Mouse (Mus musculus): ENCODE results near the gene Psma5.

Psma5 gene

DNA sequence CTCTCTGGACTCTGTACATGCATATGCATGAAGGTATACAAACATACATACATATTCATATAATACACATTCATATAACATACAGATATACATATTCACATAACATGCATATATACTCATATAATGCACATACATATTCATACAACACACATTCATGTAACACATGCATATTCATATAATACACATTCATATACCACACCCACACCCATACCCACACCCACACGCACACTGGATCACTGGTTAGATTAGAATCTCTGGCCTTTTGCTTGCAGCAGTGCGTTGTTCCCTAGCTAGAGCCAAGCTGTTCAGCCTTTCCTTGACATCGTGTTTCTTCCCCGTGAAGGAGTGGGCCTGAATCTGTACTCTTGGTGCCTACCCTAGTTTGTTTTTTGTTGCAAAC is 48.0 kb downstream of the Psma5 start:
- DNase-seq (ENCODE audit: low read depth, low spot score): no peak

DNA sequence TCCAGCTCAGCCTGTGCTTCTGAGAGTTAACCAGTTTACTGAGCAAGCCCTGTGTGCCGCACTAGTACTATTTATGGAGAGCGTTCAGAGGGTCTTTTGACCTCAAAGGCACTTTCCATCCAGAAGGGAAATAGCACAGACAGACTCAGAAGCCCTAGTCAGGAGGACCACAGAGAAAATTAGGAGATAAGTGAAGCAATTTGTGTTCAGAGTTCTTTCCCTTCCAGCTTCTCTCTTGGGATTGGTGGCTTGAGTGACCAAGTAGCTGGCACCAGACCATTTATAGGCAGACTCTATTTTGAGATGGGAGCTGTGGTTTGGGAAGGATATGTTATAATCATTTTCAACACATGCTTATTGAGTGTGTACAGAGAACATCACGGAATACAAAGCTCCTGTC is 49.7 kb downstream of the Psma5 start:
- DNase-seq (ENCODE audit: low read depth, low spot score): no peak

DNA sequence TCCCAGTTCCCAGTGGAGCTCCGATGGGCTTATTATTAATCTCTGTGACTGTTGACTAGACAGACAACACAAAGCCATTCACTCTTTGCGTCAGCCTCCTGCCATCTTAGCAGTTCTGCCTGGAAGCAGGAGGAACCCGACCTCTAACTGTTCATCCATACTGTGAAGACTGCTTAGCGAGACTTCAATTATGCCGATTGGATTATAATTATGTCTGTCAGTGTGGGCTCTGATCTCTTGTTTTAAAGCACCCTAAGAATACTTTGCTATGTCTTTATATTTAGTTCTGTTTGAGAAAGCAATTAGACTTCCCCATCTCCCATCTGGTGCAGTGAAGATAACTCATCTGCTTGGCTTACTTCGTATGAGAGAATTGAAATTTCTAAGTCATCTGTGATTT is 50.8 kb downstream of the Psma5 start:
- DNase-seq (ENCODE audit: low read depth, low spot score): no peak

DNA sequence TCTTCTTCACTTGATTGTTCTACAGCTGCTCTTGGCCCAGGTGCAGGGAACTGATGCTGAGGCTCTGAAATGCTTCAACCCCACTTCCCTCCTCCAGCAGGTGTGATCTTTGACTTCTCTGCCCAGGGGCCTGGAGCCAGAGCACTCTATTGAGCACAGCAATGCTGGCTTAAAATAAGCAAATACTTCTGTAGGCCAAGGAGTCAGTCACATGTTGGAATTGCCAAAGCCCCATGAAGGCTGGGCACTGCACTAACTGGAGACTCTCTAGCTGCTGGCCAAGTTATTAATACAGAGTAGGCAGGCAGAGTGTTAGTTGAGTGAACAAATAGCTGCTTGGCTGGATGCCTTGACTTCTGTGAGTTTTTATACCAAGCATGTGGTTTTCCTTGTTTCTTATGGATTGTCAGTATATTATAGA is 54.2 kb downstream of the Psma5 start:
- DNase-seq (ENCODE audit: low read depth, low spot score): no peak

DNA sequence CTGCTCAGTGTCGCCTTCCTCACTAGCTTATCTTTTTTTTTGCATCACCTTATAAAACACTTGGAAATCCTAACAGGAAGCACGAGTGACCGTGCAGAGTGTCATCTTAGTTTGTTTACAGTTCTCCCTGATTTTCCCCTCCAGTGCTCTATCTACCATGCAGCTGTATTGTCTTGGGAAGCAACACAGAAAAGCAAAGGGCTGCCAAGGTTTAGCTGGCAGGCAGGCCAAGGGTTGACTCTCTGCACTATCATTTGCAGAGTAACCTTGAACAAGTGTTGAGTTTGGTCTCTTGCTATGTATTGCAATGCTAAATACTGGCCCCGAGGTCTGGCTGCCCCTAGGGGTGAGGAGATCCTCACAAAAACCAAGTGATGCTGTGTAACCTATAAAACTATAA is 55.0 kb downstream of the Psma5 start:
- DNase-seq (ENCODE audit: low read depth, low spot score): no peak

DNA sequence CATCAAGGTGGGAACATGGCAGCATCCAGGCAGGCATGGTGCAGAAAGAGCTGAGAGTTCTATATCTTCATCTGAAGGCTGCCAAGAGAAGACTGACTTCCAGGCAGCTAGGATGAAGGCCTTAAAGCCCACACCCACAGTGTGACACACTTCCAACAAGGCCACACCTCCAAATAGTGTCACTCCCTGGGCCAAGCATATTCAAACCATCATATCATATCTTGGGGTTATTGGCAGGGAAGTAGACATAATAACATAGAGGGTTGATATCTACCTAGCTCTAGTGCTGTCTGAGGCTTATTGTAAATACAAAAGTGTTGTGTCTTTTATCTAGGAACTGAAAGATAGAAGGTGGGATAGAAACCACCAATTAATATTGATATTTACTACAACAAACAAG is 55.7 kb downstream of the Psma5 start:
- no peak for DNase-seq (ENCODE audit: low read depth, low spot score)

DNA sequence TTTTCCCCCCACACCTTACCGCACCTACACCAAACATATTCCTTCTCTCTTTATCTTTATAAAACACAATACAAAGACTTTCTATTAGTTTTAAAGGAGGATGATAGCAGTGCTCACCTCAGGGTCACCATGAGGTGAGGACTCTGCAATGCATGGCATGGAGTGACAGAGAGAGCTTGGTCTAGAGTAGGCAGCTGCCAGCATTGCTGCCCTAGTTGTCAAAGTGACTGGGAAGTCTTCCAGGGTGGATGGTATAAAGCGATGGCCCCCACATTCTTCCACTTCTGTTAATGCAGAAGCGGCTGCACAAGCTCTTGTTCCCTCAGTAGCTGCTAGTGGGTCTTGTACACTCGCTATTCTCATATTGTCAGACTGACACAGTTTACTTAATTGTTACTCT is 56.4 kb downstream of the Psma5 start:
- DNase-seq (ENCODE audit: low read depth, low spot score): no peak

DNA sequence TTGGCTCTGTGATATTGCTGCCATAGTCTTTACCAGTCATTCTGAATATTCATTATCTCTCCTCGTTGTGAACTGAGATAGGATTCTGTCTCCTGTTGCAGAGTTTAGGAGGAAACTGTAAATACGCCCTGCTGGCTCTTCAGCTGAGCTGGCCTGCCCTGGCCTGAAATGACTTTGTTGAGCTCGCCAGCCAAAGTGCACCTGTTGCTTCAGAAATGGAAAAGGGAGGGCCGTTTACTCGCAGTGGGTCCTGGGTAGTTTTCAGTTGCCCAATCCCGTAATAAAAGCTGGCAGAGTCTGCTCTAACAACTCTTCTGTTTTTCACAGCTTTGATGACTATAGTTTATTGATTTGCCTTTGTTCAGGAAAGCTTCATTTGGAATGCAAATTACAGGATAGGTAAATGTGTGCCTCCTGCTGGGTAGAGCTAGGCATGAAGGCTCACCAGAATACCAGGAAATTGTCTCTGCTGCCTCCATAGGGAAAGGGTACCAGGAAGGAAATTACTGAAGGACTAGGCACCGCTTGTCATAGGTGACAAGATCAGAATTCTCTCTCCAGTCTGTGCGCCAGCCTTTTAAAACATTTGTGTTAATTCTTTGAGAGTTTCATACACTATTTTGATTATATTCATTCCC is 57.4 kb downstream of the Psma5 start:
- no peak for DNase-seq (ENCODE audit: low read depth, low spot score)

DNA sequence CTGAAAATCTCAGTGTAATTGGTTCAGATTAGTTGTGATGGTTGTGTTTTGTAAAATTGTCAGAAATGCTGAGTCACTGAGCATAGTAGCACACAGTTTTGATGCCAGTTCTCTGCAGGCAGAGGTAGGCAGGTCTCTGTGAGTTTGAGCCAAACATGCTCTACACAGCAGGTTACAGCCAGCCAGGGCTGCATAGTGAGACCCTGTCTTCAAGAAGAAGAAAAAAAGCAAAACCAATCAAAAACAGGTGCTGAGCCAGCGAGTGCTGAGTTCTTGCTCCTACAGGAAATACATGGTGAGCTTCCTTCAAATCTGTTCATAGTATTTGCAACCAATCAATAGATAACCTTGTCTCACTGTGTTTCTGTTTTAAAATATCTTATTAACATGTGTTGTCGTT is 61.8 kb downstream of the Psma5 start:
- no peak for DNase-seq (ENCODE audit: low read depth, low spot score)

DNA sequence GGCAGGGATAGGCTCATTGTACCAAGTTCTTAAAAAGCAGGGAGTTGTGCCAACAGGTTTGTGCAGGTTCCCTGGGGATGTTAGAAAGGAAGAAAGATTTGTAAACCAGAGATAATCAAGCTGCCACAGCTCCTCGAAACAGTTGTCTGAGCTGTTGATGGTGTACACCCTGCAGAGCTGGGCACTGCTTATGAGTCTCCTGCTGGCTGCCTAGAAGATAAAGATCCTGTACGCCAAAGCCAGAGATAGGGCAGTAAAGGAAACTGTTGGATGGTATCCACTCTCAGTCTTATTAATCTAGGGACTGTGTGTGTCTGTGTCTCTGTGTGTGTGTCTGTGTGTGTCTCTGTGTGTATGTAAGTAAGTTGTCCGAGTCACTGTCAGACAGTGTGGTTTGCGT is 64.9 kb downstream of the Psma5 start:
- DNase-seq (ENCODE audit: low read depth, low spot score): no peak

DNA sequence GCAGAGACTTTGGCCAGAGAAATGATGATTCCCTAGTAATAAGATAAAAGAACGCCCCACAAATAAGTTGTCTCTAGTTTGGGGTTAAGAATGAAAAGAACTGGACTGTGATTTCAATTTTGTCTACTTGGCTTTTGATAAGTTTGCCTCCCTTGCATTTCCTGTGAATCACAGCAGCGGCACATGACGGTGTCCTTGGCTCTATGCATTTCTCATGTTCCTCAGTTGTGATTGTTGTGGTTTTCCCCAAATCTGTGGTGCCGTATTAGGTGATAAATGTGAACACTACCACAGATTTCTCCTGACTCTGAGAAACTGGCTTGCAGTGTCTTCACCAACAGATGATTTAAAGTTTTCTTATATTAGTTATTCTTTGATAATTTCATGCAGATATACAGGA is 65.4 kb downstream of the Psma5 start:
- no peak for DNase-seq (ENCODE audit: low read depth, low spot score)

DNA sequence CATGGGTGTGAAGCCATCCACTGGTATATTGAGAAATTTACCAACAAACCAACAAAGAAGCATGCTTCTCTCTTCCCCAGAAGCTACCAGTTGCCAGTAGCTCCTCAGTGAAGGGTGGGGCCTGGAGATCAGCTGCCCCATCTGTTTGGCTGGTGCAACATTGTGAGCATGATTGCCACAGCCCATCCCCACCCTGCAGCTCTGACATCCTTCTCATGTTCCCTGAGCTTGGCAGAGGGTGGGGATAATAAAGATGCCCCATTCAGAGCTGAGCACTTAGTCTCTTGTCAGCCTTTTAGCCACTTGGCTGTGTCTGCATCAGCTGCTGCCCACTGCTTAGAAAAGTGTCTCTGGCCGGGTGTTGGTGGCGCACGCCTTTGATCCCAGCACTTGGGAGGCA is 66.2 kb downstream of the Psma5 start:
- DNase-seq (ENCODE audit: low read depth, low spot score): no peak

DNA sequence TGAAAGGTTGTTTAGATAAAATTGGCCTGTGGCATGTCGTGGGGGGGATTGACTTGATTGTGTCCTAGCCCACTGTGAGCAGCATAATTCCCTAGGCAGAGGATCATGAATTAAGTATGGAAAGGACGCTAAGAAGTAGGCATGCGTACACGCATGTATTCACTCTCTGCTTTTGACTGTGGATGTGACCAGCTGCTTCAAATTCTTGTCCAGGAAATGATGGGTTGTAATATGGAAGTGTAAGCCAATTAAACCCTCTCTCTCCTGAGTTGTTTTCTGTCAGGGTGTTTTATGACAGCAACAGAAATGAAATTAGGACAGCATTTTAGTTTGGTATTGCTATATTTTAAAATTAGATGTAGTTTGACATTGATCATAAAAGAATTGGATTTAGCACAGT is 68.1 kb downstream of the Psma5 start:
- no peak for DNase-seq (ENCODE audit: low read depth, low spot score)

DNA sequence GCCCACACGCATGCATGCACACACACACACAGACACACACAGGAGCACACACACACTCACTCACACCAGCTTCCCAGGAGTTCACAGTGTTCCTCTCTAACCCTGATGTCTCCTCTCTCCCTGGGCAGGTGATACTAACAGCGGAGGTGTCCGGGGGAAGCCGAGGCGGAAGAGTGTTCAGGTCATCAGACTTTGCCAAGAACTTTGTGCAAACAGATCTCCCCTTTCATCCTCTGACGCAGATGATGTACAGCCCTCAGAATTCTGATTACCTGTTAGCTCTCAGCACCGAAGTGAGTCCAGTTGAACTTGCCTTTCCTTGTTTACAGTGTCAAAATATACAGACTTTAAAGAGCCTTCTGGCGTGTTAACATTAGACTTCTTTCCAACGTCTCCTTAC is 68.8 kb downstream of the Psma5 start:
- no peak for DNase-seq (ENCODE audit: low read depth, low spot score)

DNA sequence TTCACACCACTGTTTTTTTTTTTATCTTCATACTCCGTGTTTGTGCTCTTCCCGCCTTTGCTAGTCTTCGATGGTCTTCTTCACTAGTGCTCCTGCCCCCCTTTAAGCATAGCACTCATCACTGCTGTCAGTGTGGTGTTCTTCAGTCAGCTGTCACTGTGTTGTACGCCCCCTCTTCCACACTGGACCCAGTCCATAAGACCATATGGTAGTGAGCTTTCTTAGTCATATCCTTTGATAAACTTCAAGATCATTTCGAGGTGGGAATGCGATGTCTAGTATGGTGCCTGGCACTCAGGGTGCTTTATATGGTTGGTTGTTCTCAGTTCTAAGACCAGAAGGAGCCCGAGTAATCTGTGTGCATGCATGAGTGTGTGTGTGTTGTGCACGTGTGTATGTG is 70.5 kb downstream of the Psma5 start:
- no peak for DNase-seq (ENCODE audit: low read depth, low spot score)

DNA sequence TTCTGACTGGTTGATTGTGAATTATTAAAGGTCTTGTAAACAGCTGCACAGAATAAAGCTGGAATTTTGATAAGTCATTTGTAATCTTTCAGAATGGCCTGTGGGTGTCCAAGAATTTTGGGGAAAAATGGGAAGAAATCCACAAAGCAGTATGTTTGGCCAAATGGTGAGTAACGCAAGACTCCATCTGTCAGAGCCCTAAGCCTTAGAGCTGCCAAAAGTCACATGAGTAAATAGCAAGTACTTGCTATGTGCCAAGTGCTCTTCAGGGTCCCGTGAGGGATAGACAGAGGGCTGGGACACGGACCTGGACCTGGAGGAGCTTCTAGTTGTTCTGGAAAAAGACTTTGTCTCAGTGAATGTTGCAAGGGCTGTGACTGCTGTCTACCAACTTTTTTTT is 71.2 kb downstream of the Psma5 start:
- DNase-seq (ENCODE audit: low read depth, low spot score): no peak

DNA sequence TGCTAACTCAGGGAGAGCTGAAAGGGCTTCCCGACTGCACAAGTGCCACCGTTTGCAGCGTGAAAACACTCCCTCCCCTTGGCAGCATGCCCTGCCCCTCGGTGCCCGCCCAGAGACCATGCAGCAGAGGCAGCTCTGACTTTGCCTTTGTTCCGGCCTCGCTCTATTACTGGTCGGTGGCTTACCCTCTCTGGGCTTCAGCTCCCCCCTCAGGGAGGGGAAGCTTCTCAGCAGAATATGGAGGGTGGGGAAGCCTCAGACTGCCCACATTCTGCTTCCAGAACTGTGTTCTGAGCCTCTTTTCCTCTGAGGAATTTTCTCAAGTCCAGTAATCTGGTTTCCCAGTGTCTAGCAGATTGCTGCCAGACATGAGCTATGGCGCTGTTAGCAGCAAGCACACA is 71.7 kb downstream of the Psma5 start:
- DNase-seq (ENCODE audit: low read depth, low spot score): no peak

Measured in c-Kit-negative CD71-positive TER-119-positive erythroid progenitor cells, embryonic 14.5 days (primary cell).